Comparison of ENCODE assay signal across 12 mouse cellular contexts in genomic region chr7:16780076-16780475, GRCm38 (mm10). TPM values are rescaled to one million over a fixed set of nuclear protein-coding genes. Genes with fewer than 3 reads are reported as not detected.
DNase-seq lines count a peak whose midpoint lies in the region; ATAC-seq and TF ChIP-seq lines count a peak whose summit lies in the region.
"Had no signal": no experiment of that assay in that cellular context is flagged by ENCODE, and none has a peak within 500 bp of the region (broad histone marks: within the 10 kb centered on the region; RNA-seq: fewer than 3 reads in every experiment).

No protein-coding gene starts in this region.

- H3K27me3 ChIP-seq in ES-Bruce4 (ENCODE audit: control insufficient read depth, insufficient read depth, low read length, poor library complexity, severe bottlenecking): no peaks in the 10 kb centered on the region
- H3K27me3 ChIP-seq in heart, embryonic 13.5 days (replicated peaks): no peaks in the 10 kb centered on the region

- peak; percentile 84 for DNase-seq in 3T3-L1 (ENCODE audit: low read depth, low spot score)
- peak; percentile 60 to 78 for DNase-seq in kidney, postnatal 36 days
- DNase-seq in cerebellum, adult 11-12 months: no peak
- no peak for DNase-seq in embryo, embryonic 10 days (ENCODE audit: low spot score)
- no peak for DNase-seq in cerebellum, adult 18-20 months

- no peak for TF ChIP-seq CTCF in ES-Bruce4 (IDR thresholded peaks at IDR 0.05; ENCODE audit: low read depth, low read length)

- no peaks in the 10 kb centered on the region for H3K9me3 ChIP-seq in ES-Bruce4 (replicated peaks; ENCODE audit: control insufficient read depth, insufficient read depth, low read length, poor library complexity, severe bottlenecking)
- no peaks in the 10 kb centered on the region for H3K9me3 ChIP-seq in heart, embryonic 13.5 days
- H3K9me3 ChIP-seq: megakaryocyte, embryonic 14.5 days had no signal

- H3K4me3 ChIP-seq in ES-Bruce4 (ENCODE audit: low read depth, low read length): peak overlapping the region; percentile 3; the same call in 1 of the 2 replicates
- H3K4me3 ChIP-seq in heart, embryonic 13.5 days: no peak overlapping the region

- TF ChIP-seq EP300 in ES-Bruce4 (IDR thresholded peaks at IDR 0.05; ENCODE audit: insufficient read depth, low read depth, low read length): no peak

- H3K4me1 ChIP-seq in ES-Bruce4 (ENCODE audit: control insufficient read depth, insufficient read depth, low read length): peaks cover 4% of the 10 kb centered on the region
- peaks cover 32% of the 10 kb centered on the region for H3K4me1 ChIP-seq in heart, embryonic 13.5 days

- peak overlapping the region; percentile 58 for H3K27ac ChIP-seq in ES-Bruce4 (ENCODE audit: insufficient read depth, low read length)
- H3K27ac ChIP-seq in heart, embryonic 13.5 days (replicated peaks): 0 out of 2 replicates have a peak overlapping the region, but pooled peaks have one; percentile 13

- WGBS in heart, embryonic 13.5 days: 51% methylated on average over 5 of the region's 5 CpGs

- no peak overlapping the region for H3K9ac ChIP-seq in ES-Bruce4 (ENCODE audit: low read depth, poor library complexity, severe bottlenecking)
- H3K9ac ChIP-seq in heart, embryonic 13.5 days: no peak overlapping the region

- no peaks in the 10 kb centered on the region for H3K36me3 ChIP-seq in ES-Bruce4 (ENCODE audit: control insufficient read depth, insufficient read depth, low read length, poor library complexity, severe bottlenecking)
- no peaks in the 10 kb centered on the region for H3K36me3 ChIP-seq in heart, embryonic 13.5 days

- no peak for TF ChIP-seq POLR2A in ES-Bruce4 (IDR thresholded peaks at IDR 0.05; ENCODE audit: insufficient read depth, low read length)

- no peak overlapping the region for H3K4me2 ChIP-seq in heart, embryonic 13.5 days

- no peak for ATAC-seq in heart, embryonic 13.5 days (ENCODE audit: extremely low read depth, insufficient number of reproducible peaks, low FRiP score, low TSS enrichment)
- no peak for ATAC-seq in megakaryocyte, adult 5-6 weeks (ENCODE audit: poor library complexity, severe bottlenecking)

RNA-seq across cellular contexts. Expression of gene Slc1a5, which starts 1.1 kb away (rescaled TPM):
- 101 and 108 TPM in 2 replicates for polyA plus RNA-seq in ES-Bruce4 (2011; ENCODE audit: insufficient read depth, insufficient read length, low read depth, missing spikeins)
- polyA plus RNA-seq in heart, embryonic 13.5 days (2015; fragmentation: Nextera tagmentation; extraction: Ambion mirVana): 35.2 and 37.8 TPM in 2 replicates
- 48.1 and 55.7 TPM in 2 replicates for total RNA-seq in megakaryocyte, adult 5-6 weeks (2015)
- total RNA-seq in megakaryocyte, adult 5-6 weeks (2017): 27.8 and 28.4 TPM in 2 replicates

RNA-seq across cellular contexts. Expression of gene Strn4, which starts 35.6 kb away (rescaled TPM):
- 53.5 and 55.5 TPM in 2 replicates for polyA plus RNA-seq in ES-Bruce4 (2011; ENCODE audit: insufficient read depth, insufficient read length, low read depth, missing spikeins)
- 81.1 and 82.5 TPM in 2 replicates for polyA plus RNA-seq in heart, embryonic 13.5 days (2015; fragmentation: Nextera tagmentation; extraction: Ambion mirVana)
- 25.7 and 27.6 TPM in 2 replicates for total RNA-seq in megakaryocyte, adult 5-6 weeks (2015)
- 45.9 and 50.0 TPM in 2 replicates for total RNA-seq in megakaryocyte, adult 5-6 weeks (2017)

RNA-seq across cellular contexts. Expression of gene Fkrp, which starts 36.5 kb away (rescaled TPM):
- 14.7 and 17.4 TPM in 2 replicates for polyA plus RNA-seq in ES-Bruce4 (2011; ENCODE audit: insufficient read depth, insufficient read length, low read depth, missing spikeins)
- 31.9 and 33.3 TPM in 2 replicates for polyA plus RNA-seq in heart, embryonic 13.5 days (2015; fragmentation: Nextera tagmentation; extraction: Ambion mirVana)
- 8.1 and 12.4 TPM in 2 replicates for total RNA-seq in megakaryocyte, adult 5-6 weeks (2015)
- total RNA-seq in megakaryocyte, adult 5-6 weeks (2017): 8.1 and 10.6 TPM in 2 replicates

RNA-seq across cellular contexts. Expression of gene Ap2s1, which starts 41.9 kb away (rescaled TPM):
- 88.3 and 91.5 TPM in 2 replicates for polyA plus RNA-seq in ES-Bruce4 (2011; ENCODE audit: insufficient read depth, insufficient read length, low read depth, missing spikeins)
- polyA plus RNA-seq in heart, embryonic 13.5 days (2015; fragmentation: Nextera tagmentation; extraction: Ambion mirVana): 210 and 235 TPM in 2 replicates
- total RNA-seq in megakaryocyte, adult 5-6 weeks (2015): 205 and 210 TPM in 2 replicates
- total RNA-seq in megakaryocyte, adult 5-6 weeks (2017): 81.5 and 95.7 TPM in 2 replicates

RNA-seq across cellular contexts. Expression of gene Ceacam9, which starts 58.3 kb away (rescaled TPM):
- not detected in 2 replicates for polyA plus RNA-seq in ES-Bruce4 (2011; ENCODE audit: insufficient read depth, insufficient read length, low read depth, missing spikeins)
- polyA plus RNA-seq in heart, embryonic 13.5 days (2015; fragmentation: Nextera tagmentation; extraction: Ambion mirVana): not detected in 2 replicates
- not detected in 2 replicates for total RNA-seq in megakaryocyte, adult 5-6 weeks (2015)
- total RNA-seq in megakaryocyte, adult 5-6 weeks (2017): not detected in 2 replicates
- total RNA-seq: layer of hippocampus, postnatal 25 days had no signal
- polyA plus RNA-seq: embryonic facial prominence, embryonic 11.5 days; heart, embryonic 14.5 days had no signal

Comparison
In these comparisons a context has a peak if more than half of its experiments do, and no peak if none do; other contexts are left out.
1. DNase-seq: peak in 3T3-L1 (single experiment) and kidney, postnatal 36 days (2 of 2); none in cerebellum, adult 11-12 months (single experiment), embryo, embryonic 10 days (single experiment) and cerebellum, adult 18-20 months (0 of 2).